Mouse (Mus musculus) MEL (cell line): Measurements from ENCODE around the gene Plxnd1. TPM values are rescaled to one million over a fixed set of nuclear protein-coding genes. Genes with fewer than 3 reads are reported as not detected.

Experiments
- DNase-seq: peaks from one replicate; pipeline ENCODE4 v3.0.0; 2011; ENCODE audit warnings: low read depth, low spot score
- H3K27ac ChIP-seq: 2 replicates; pipeline ENCODE4 v1.5.1; 2012; ENCODE audit warnings: low read depth, mild to moderate bottlenecking, control low read depth, low read length, moderate library complexity; ENCODE audit not compliant: control insufficient read depth
- H3K27me3 ChIP-seq, 2 experiments: fragments of 150-350 bp in 1 of 2; sonication (generic) in 1 of 2; 2 replicates each; pipeline ENCODE4 v1.6.1; 2012; ENCODE audit warnings: low read length in 2 of 2, mild to moderate bottlenecking in 2 of 2, improper control_type of control experiment in 1 of 2, moderate library complexity in 1 of 2; ENCODE audit not compliant: insufficient read depth in 2 of 2, control insufficient read depth in 1 of 2
- H3K36me3 ChIP-seq, 2 experiments: 2 replicates each; pipeline ENCODE4 v1.6.1; 2012 to 2014; ENCODE audit warnings: low read length in 2 of 2, improper control_type of control experiment in 1 of 2, inconsistent platforms in 1 of 2, mild to moderate bottlenecking in 1 of 2; ENCODE audit not compliant: insufficient read depth in 2 of 2, control insufficient read depth in 1 of 2
- H3K4me1 ChIP-seq, 2 experiments: fragments of 150-350 bp in 1 of 2; sonication (generic) in 1 of 2; 2 replicates each; pipeline ENCODE4 v1.6.1; 2012; ENCODE audit warnings: low read length in 2 of 2, improper control_type of control experiment in 1 of 2, mild to moderate bottlenecking in 1 of 2; ENCODE audit not compliant: insufficient read depth in 2 of 2, control insufficient read depth in 1 of 2
- H3K4me3 ChIP-seq, 2 experiments: fragments of 150-350 bp in 1 of 2; sonication (generic) in 1 of 2; 2 replicates each; pipeline ENCODE4 v1.5.1; 2012; ENCODE audit warnings: low read depth in 2 of 2, low read length in 2 of 2, mild to moderate bottlenecking in 2 of 2, moderate library complexity in 2 of 2, control low read depth in 1 of 2, improper control_type of control experiment in 1 of 2; ENCODE audit not compliant: control insufficient read depth in 1 of 2, insufficient read depth in 1 of 2
- H3K79me2 ChIP-seq: 2 replicates; pipeline ENCODE4 v1.6.1; 2012; ENCODE audit warnings: mild to moderate bottlenecking, low read length, moderate library complexity; ENCODE audit not compliant: control insufficient read depth, poor library complexity, insufficient read depth
- H3K9ac ChIP-seq: 2 replicates; pipeline ENCODE4 v1.6.1; 2012; ENCODE audit warnings: low read depth, mild to moderate bottlenecking, control low read depth, low read length, moderate library complexity; ENCODE audit not compliant: control insufficient read depth, poor library complexity, severe bottlenecking
- H3K9me3 ChIP-seq: fragments of 150-350 bp; sonication (generic); replicated peaks from 2 replicates; pipeline ENCODE4 v1.6.1; 2012; ENCODE audit warnings: mild to moderate bottlenecking, low read length, improper control_type of control experiment, moderate library complexity; ENCODE audit not compliant: insufficient read depth
- BHLHE40 ChIP-seq: IDR thresholded peaks from 2 replicates; pipeline ENCODE4 v1.6.1; 2012; ENCODE audit warnings: low read depth, mild to moderate bottlenecking, inconsistent platforms, low read length, improper control_type of control experiment, borderline replicate concordance
- CHD1 ChIP-seq: IDR thresholded peaks from 2 replicates; pipeline ENCODE4 v1.6.1; 2012; ENCODE audit warnings: low read depth, mild to moderate bottlenecking, inconsistent platforms, low read length, improper control_type of control experiment
- CTCF ChIP-seq, 3 experiments: IDR thresholded peaks in 2 of 3; conservative IDR thresholded peaks in 1 of 3; 2 replicates each; pipeline ENCODE4 v1.5.1; 2011 to 2012; ENCODE audit warnings: low read length in 3 of 3, low read depth in 2 of 3, mild to moderate bottlenecking in 2 of 3, improper control_type of control experiment in 1 of 3, inconsistent platforms in 1 of 3, mixed read lengths in 1 of 3, moderate library complexity in 1 of 3; ENCODE audit not compliant: control insufficient read depth in 1 of 3, insufficient read depth in 1 of 3, poor library complexity in 1 of 3, severe bottlenecking in 1 of 3
- E2F4 ChIP-seq: IDR thresholded peaks from 2 replicates; pipeline ENCODE4 v1.6.1; 2011; ENCODE audit warnings: low read depth, low read length, improper control_type of control experiment, borderline replicate concordance
- ELF1 ChIP-seq: IDR thresholded peaks from 2 replicates; pipeline ENCODE4 v1.6.1; 2014; ENCODE audit warnings: low read depth, mild to moderate bottlenecking, inconsistent platforms, low read length, improper control_type of control experiment, moderate library complexity
- GATA1 ChIP-seq: IDR thresholded peaks from 2 replicates; pipeline ENCODE4 v1.6.1; 2011; ENCODE audit warnings: low read depth, low read length, improper control_type of control experiment
- HCFC1 ChIP-seq: IDR thresholded peaks from 2 replicates; pipeline ENCODE4 v1.6.1; 2012; ENCODE audit warnings: low read depth, mild to moderate bottlenecking, inconsistent platforms, low read length, improper control_type of control experiment, moderate library complexity
- MAX ChIP-seq: IDR thresholded peaks from 2 replicates; pipeline ENCODE4 v1.6.1; 2011; ENCODE audit warnings: low read length, improper control_type of control experiment
- MXI1 ChIP-seq: IDR thresholded peaks from 2 replicates; pipeline ENCODE4 v1.6.1; 2011; ENCODE audit warnings: mild to moderate bottlenecking, low read depth, low read length, improper control_type of control experiment
- MYB ChIP-seq: IDR thresholded peaks from 2 replicates; pipeline ENCODE4 v1.6.1; 2011; ENCODE audit warnings: mild to moderate bottlenecking, low read depth, low read length, improper control_type of control experiment
- MYC ChIP-seq: IDR thresholded peaks from 2 replicates; pipeline ENCODE4 v1.6.1; 2011; ENCODE audit warnings: low read depth, mild to moderate bottlenecking, low read length, improper control_type of control experiment, moderate library complexity
- NRF1 ChIP-seq: IDR thresholded peaks from 2 replicates; pipeline ENCODE4 v1.6.1; 2014; ENCODE audit warnings: low read depth, mild to moderate bottlenecking, inconsistent platforms, low read length, improper control_type of control experiment, moderate library complexity; ENCODE audit not compliant: poor library complexity, insufficient read depth, severe bottlenecking
- POLR2A ChIP-seq, 2 experiments: IDR thresholded peaks; 2 replicates each; pipeline ENCODE4 v1.6.1; 2011 to 2012; ENCODE audit warnings: low read length in 2 of 2, mild to moderate bottlenecking in 2 of 2, control low read depth in 1 of 2, improper control_type of control experiment in 1 of 2, low read depth in 1 of 2, moderate library complexity in 1 of 2; ENCODE audit not compliant: control insufficient read depth in 1 of 2, insufficient read depth in 1 of 2, poor library complexity in 1 of 2
- POLR2AphosphoS2 ChIP-seq: IDR thresholded peaks from 2 replicates; pipeline ENCODE4 v1.6.1; 2011; ENCODE audit warnings: low read length, improper control_type of control experiment
- POLR2AphosphoS5 ChIP-seq: IDR thresholded peaks from 2 replicates; pipeline ENCODE4 v1.6.1; 2012; ENCODE audit warnings: low read depth, borderline replicate concordance, mild to moderate bottlenecking, inconsistent platforms, low read length, moderate library complexity, mixed read lengths
- RCOR1 ChIP-seq: IDR thresholded peaks from 2 replicates; pipeline ENCODE4 v1.6.1; 2012; ENCODE audit warnings: low read depth, mild to moderate bottlenecking, inconsistent platforms, low read length, improper control_type of control experiment
- UBTF ChIP-seq: IDR thresholded peaks from 2 replicates; pipeline ENCODE4 v1.6.1; 2012; ENCODE audit warnings: low read depth, mild to moderate bottlenecking, inconsistent platforms, low read length, improper control_type of control experiment, moderate library complexity, borderline replicate concordance; ENCODE audit not compliant: insufficient read depth
- USF2 ChIP-seq, 2 experiments: IDR thresholded peaks; 2 replicates each; pipeline ENCODE4 v1.6.1; 2011 to 2012; ENCODE audit warnings: improper control_type of control experiment in 2 of 2, low read length in 2 of 2, borderline replicate concordance in 1 of 2, inconsistent platforms in 1 of 2, low read depth in 1 of 2, mild to moderate bottlenecking in 1 of 2; ENCODE audit not compliant: insufficient read depth in 1 of 2
- ZKSCAN1 ChIP-seq: IDR thresholded peaks from 2 replicates; pipeline ENCODE4 v1.6.1; 2012; ENCODE audit warnings: low read depth, mild to moderate bottlenecking, inconsistent platforms, low read length, improper control_type of control experiment, moderate library complexity
- ZNF384 ChIP-seq: IDR thresholded peaks from 2 replicates; pipeline ENCODE4 v1.6.1; 2012; ENCODE audit warnings: low read depth, mild to moderate bottlenecking, inconsistent platforms, low read length, improper control_type of control experiment
- polyA plus RNA-seq, 2 experiments: library from polyadenylated mRNA; stranded (reverse) in 1 of 2; unstranded in 1 of 2; fragments of >175 nt in 1 of 2; fragments of >200 nt in 1 of 2; gene quantifications; 2 replicates each; pipeline versions ENCODE4 v1.2.1 to v1.2.4; 2012; ENCODE audit warnings: low replicate concordance in 2 of 2, low read depth in 1 of 2; ENCODE audit not compliant: insufficient read length in 2 of 2, insufficient read depth in 1 of 2, missing spikeins in 1 of 2
- total RNA-seq: library from RNA; depleted of rRNA; stranded (reverse); fragments of 300-350 nt; gene quantifications from 2 replicates; pipeline ENCODE4 v1.2.3, GENCODE M21; 2012

The Plxnd1 gene
- total and polyA plus RNA-seq, 3 experiments: 4.8 to 19.2 TPM; not detected in 1

GRCm38 (mm10) chr6:115960322-115960721, 34.5 kb downstream of the Plxnd1 start:
- TF ChIP-seq HCFC1 (no peak), BHLHE40 (no peak), MYB (no peak), ELF1 (no peak), ZNF384 (no peak), RCOR1 (no peak), MAX (no peak)
- no peaks in the 10 kb centered on the region for H3K27me3 ChIP-seq
- H3K4me1 ChIP-seq: no peaks in the 10 kb centered on the region
- H3K36me3 ChIP-seq: no peaks in the 10 kb centered on the region
- no peaks in the 10 kb centered on the region for H3K9me3 ChIP-seq
- no peak overlapping the region for H3K9ac ChIP-seq
- H3K4me3 ChIP-seq: no peak overlapping the region
- H3K79me2 ChIP-seq: no peaks in the 10 kb centered on the region
- no peak for DNase-seq
- no peak overlapping the region for H3K27ac ChIP-seq

DNA sequence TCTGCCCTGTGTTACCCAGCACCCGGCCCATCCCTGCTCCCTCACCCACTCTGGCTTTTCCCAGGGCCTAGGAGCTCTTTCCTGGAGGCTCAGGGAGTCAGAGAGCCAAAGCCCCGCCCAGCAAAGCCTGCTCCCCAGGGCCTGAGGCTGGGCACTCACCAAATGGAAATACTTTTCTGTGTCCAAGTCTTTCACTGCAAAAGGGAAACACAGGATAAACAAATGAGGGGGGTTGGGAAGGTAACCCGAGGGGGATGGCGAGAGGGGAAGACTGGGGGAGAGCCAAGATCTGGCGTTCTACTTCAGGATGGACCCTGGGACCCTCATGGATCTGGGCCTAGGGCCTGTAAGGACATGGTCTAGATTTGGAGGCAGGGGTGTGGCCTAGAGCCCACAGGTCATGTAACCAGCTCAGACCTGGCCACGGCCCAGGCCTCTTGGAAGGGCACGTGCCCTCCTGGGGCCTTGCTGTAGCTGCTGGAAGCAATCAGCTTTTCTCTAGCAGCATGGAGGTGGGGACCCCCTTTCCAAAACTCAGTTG, 35.6 kb downstream of the Plxnd1 start:
- DNase-seq: no peak
- Histone ChIP-seq H3K9me3 (no peaks in the 10 kb centered on the region), H3K4me3 (no peak overlapping the region), H3K27me3 (no peaks in the 10 kb centered on the region), H3K79me2 (no peaks in the 10 kb centered on the region), H3K36me3 (no peaks in the 10 kb centered on the region), H3K4me1 (no peaks in the 10 kb centered on the region), H3K27ac (no peak overlapping the region), H3K9ac (no peak overlapping the region)
- TF ChIP-seq POLR2AphosphoS5 (no peak), E2F4 (no peak), POLR2AphosphoS2 (no peak), GATA1 (no peak), MXI1 (no peak), ZKSCAN1 (no peak), CHD1 (no peak), POLR2A (IDR thresholded peaks at IDR 0.05; ENCODE audit: control insufficient read depth in 1 of 2, insufficient read depth in 1 of 2, low read depth in 1 of 2, low read length in 2 of 2, poor library complexity in 1 of 2) (no peak), UBTF (no peak), NRF1 (no peak), CTCF (IDR thresholded peaks at IDR 0.05 in 2 of 3, conservative IDR thresholded peaks at IDR 0.05 in 1 of 3; ENCODE audit: control insufficient read depth in 1 of 3, insufficient read depth in 1 of 3, low read depth in 2 of 3, low read length in 3 of 3, poor library complexity in 1 of 3, severe bottlenecking in 1 of 3) (no peak), MYC (no peak), MAX (no peak), USF2 (IDR thresholded peaks at IDR 0.05; ENCODE audit: borderline replicate concordance in 1 of 2, insufficient read depth in 1 of 2, low read depth in 1 of 2, low read length in 2 of 2) (no peak), ELF1 (no peak)
